10 mouse cellular contexts compared by ENCODE assay signal in genomic region chr17:17375581-17375980, GRCm38 (mm10). TPM values are rescaled to one million over a fixed set of nuclear protein-coding genes. Genes with fewer than 3 reads are reported as not detected.
DNase-seq lines count a peak whose midpoint lies in the region; ATAC-seq and TF ChIP-seq lines count a peak whose summit lies in the region.
"Had no signal": no experiment of that assay in that cellular context is flagged by ENCODE, and none has a peak within 500 bp of the region (broad histone marks: within the 10 kb centered on the region; RNA-seq: fewer than 3 reads in every experiment).

No protein-coding gene starts in this region.

- no peaks in the 10 kb centered on the region for H3K27me3 ChIP-seq in limb, embryonic 14.5 days (ENCODE audit: control insufficient read depth, insufficient read depth, low read length)
- H3K27me3 ChIP-seq in stomach, embryonic 14.5 days (ENCODE audit: control insufficient read depth, insufficient read depth, low read length): no peaks in the 10 kb centered on the region
- no peaks in the 10 kb centered on the region for H3K27me3 ChIP-seq in thymus, adult 2 months (ENCODE audit: control insufficient read depth, insufficient read depth, low read length)

- no peak for DNase-seq in left cerebral cortex, adult 2 months (ENCODE audit: extremely low spot score in 1 of 2, low spot score in 2 of 2)
- DNase-seq in left cerebral cortex, postnatal 36 days (ENCODE audit: low spot score in 2 of 2): no peak
- DNase-seq in fat pad, adult 2 months (ENCODE audit: extremely low read depth, low read depth, low spot score): peak; percentile 36
- no peak for DNase-seq in limb, embryonic 14.5 days (ENCODE audit: low spot score)
- DNase-seq in urinary bladder, postnatal 4 days (ENCODE audit: low spot score in 2 of 2): no peak
- no peak for DNase-seq in left cerebral cortex, adult 8-10 months (ENCODE audit: low spot score in 2 of 2)
- no peak for DNase-seq in thymus, adult 2 months
- DNase-seq: heart, postnatal 4 days; right cerebral cortex, adult 18-20 months had no signal

- peak overlapping the region; percentile 78; the same call in 1 of the 2 replicates for H3K9ac ChIP-seq in limb, embryonic 14.5 days (ENCODE audit: low read depth, low read length, severe bottlenecking)
- H3K9ac ChIP-seq in stomach, embryonic 14.5 days (replicated peaks; ENCODE audit: low read depth, low read length): peak overlapping the region; percentile 66; the same call in 1 of the 2 replicates

- H3K36me3 ChIP-seq in limb, embryonic 14.5 days (ENCODE audit: control insufficient read depth, insufficient read depth, low read length): peaks cover 17% of the 10 kb centered on the region
- peaks cover 11% of the 10 kb centered on the region for H3K36me3 ChIP-seq in stomach, embryonic 14.5 days (ENCODE audit: control insufficient read depth, insufficient read depth, low read length)
- peaks cover 3% of the 10 kb centered on the region for H3K36me3 ChIP-seq in thymus, adult 2 months (ENCODE audit: control insufficient read depth, insufficient read depth, low read length)

- H3K4me3 ChIP-seq in left cerebral cortex, adult 2 months: peak overlapping the region; percentile 79; the same call in 1 of the 2 replicates
- H3K4me3 ChIP-seq in limb, embryonic 14.5 days (replicated peaks; ENCODE audit: low read length): peak overlapping the region; percentile 70
- H3K4me3 ChIP-seq in stomach, embryonic 14.5 days (ENCODE audit: low read depth, low read length): peak overlapping the region; percentile 49
- H3K4me3 ChIP-seq in thymus, adult 2 months (ENCODE audit: control insufficient read depth, insufficient read depth, low read length): no peak overlapping the region

- peaks cover 5% of the 10 kb centered on the region; the same call in 1 of the 2 replicates for H3K4me1 ChIP-seq in limb, embryonic 14.5 days (ENCODE audit: control insufficient read depth, insufficient read depth, low read length)
- H3K4me1 ChIP-seq in stomach, embryonic 14.5 days (ENCODE audit: control insufficient read depth, insufficient read depth, low read length): 0 out of 2 replicates have a peak, but pooled peaks cover 5% of the 10 kb centered on the region
- no peaks in the 10 kb centered on the region for H3K4me1 ChIP-seq in thymus, adult 2 months (replicated peaks; ENCODE audit: control insufficient read depth, insufficient read depth, low read length)

- H3K27ac ChIP-seq in left cerebral cortex, adult 2 months: no peak overlapping the region
- no peak overlapping the region for H3K27ac ChIP-seq in limb, embryonic 14.5 days (replicated peaks; ENCODE audit: low read depth, low read length)
- no peak overlapping the region for H3K27ac ChIP-seq in stomach, embryonic 14.5 days (ENCODE audit: low read length)
- no peak overlapping the region for H3K27ac ChIP-seq in thymus, adult 2 months (ENCODE audit: control insufficient read depth, insufficient read depth, low read length)

- TF ChIP-seq POLR2A in limb, embryonic 14.5 days (IDR thresholded peaks at IDR 0.05; ENCODE audit: borderline replicate concordance, extremely low read depth, insufficient read depth, insufficient read length): no peak
- no peak for TF ChIP-seq POLR2A in thymus, adult 2 months (IDR thresholded peaks at IDR 0.05; ENCODE audit: control insufficient read depth, extremely low read depth, insufficient read depth, low read length, poor library complexity)

- ATAC-seq in limb, embryonic 14.5 days (ENCODE audit: low FRiP score, low read depth): no peak
- no peak for ATAC-seq in stomach, embryonic 14.5 days (ENCODE audit: insufficient number of reproducible peaks, insufficient read depth, low FRiP score, low read depth)

- peak overlapping the region; percentile 75 for H3K4me2 ChIP-seq in limb, embryonic 14.5 days (replicated peaks; ENCODE audit: low read depth, low read length, severe bottlenecking)
- H3K4me2 ChIP-seq in stomach, embryonic 14.5 days (replicated peaks; ENCODE audit: low read depth, low read length): peak overlapping the region; percentile 69

- WGBS in limb, embryonic 14.5 days: 88% methylated on average over 3 of the region's 3 CpGs
- WGBS in stomach, embryonic 14.5 days: 84% methylated on average over 3 of the region's 3 CpGs
- 78% methylated on average over 3 of the region's 3 CpGs for WGBS in thymus, adult 2 months

- no peak for TF ChIP-seq CTCF in left cerebral cortex, adult 2 months (IDR thresholded peaks at IDR 0.05)
- TF ChIP-seq CTCF in thymus, adult 2 months (IDR thresholded peaks at IDR 0.05; ENCODE audit: borderline replicate concordance, control insufficient read depth, extremely low read depth, insufficient read depth, low read length, poor library complexity): no peak

- no peaks in the 10 kb centered on the region for H3K9me3 ChIP-seq in limb, embryonic 14.5 days (ENCODE audit: control insufficient read depth, low read length)
- H3K9me3 ChIP-seq in stomach, embryonic 14.5 days (ENCODE audit: control insufficient read depth, low read depth, low read length): no peaks in the 10 kb centered on the region

- intact Hi-C loops in left cerebral cortex, adult 2 months (cut with DNase I): loop anchor here (10.0 kb wide), 2 partner anchors 421 to 449 kb away; partner anchors contain the start of gene Spaca6
- intact Hi-C loops in left cerebral cortex, postnatal 36 days (cut with DNase I): no loop called here

RNA-seq across cellular contexts. Expression of gene Riok2, which starts 1.5 kb away (rescaled TPM):
- total RNA-seq in left cerebral cortex, adult 2 months (2021): 10 to 100 TPM; 17.7 to 21.8 TPM
- total RNA-seq in left cerebral cortex, postnatal 36 days (2021): 10 to 100 TPM; 17.2 to 19.0 TPM
- polyA plus RNA-seq in limb, embryonic 14.5 days (2012; rRNA removed): 32.9 and 33.7 TPM in 2 replicates
- 24.5 and 27.2 TPM in 2 replicates for polyA plus RNA-seq in limb, embryonic 14.5 days (2014; fragmentation: Nextera tagmentation; extraction: Ambion mirVana)
- polyA plus RNA-seq in stomach, embryonic 14.5 days (2014; fragmentation: Nextera tagmentation; extraction: Ambion mirVana): 29.0 and 31.3 TPM in 2 replicates
- total RNA-seq in left cerebral cortex, adult 8-10 months (2022): 10 to 100 TPM; 20.2 to 22.3 (median 21.6) TPM
- 7.4 and 10.2 TPM in 2 replicates for polyA plus RNA-seq in thymus, adult 2 months (2012; rRNA removed)

RNA-seq across cellular contexts. Expression of gene Lix1, which starts 26.9 kb away (rescaled TPM):
- 10 to 100 TPM; 59.6 to 65.0 TPM for total RNA-seq in left cerebral cortex, adult 2 months (2021)
- total RNA-seq in left cerebral cortex, postnatal 36 days (2021): 10 to 100 TPM; 64.0 to 72.6 TPM
- 6.0 and 7.0 TPM in 2 replicates for polyA plus RNA-seq in limb, embryonic 14.5 days (2012; rRNA removed)
- 7.6 and 8.6 TPM in 2 replicates for polyA plus RNA-seq in limb, embryonic 14.5 days (2014; fragmentation: Nextera tagmentation; extraction: Ambion mirVana)
- polyA plus RNA-seq in stomach, embryonic 14.5 days (2014; fragmentation: Nextera tagmentation; extraction: Ambion mirVana): 6.4 and 7.9 TPM in 2 replicates
- 10 to 100 TPM; 58.1 to 64.1 (median 62.4) TPM for total RNA-seq in left cerebral cortex, adult 8-10 months (2022)
- polyA plus RNA-seq in thymus, adult 2 months (2012; rRNA removed): 0.10 and 0.12 TPM in 2 replicates
